ENCODE assay signal across 10 mouse cellular contexts in the genomic region with DNA sequence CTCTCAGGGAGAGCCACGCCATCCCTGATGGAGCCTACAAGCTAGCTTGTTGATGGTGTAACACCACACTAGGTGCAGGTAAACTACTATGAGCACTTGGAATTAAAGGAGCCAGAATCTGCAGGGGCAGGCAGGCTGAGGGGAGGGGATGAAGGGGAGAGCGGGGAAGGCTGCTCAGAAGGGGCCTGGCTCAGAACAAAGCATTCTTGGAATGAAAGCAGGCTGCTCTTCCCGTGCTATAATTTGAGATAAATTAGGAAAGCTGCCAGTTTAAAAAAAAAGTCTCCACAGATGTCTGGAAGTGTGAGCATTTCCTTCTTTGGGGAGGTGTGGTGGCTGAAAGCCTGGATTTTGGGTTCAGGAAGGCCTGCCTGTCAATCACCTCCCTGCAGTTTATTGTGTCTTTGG. TPM values are rescaled to one million over a fixed set of nuclear protein-coding genes. Genes with fewer than 3 reads are reported as not detected.
DNase-seq lines count a peak whose midpoint lies in the region; ATAC-seq and TF ChIP-seq lines count a peak whose summit lies in the region.
"Had no signal": no experiment of that assay in that cellular context is flagged by ENCODE, and none has a peak within 500 bp of the region (broad histone marks: within the 10 kb centered on the region; RNA-seq: fewer than 3 reads in every experiment).

No protein-coding gene starts in this region.

- peak overlapping the region; percentile 70 for H3K27ac ChIP-seq in hindbrain, embryonic 10.5 days
- no peak overlapping the region for H3K27ac ChIP-seq in hindbrain, embryonic 16.5 days (ENCODE audit: low read depth, low read length)
- no peak overlapping the region for H3K27ac ChIP-seq in midbrain, embryonic 11.5 days (ENCODE audit: low read depth, low read length)
- H3K27ac ChIP-seq in midbrain, embryonic 15.5 days = no peak overlapping the region
- 0 out of 2 replicates have a peak overlapping the region, but pooled peaks have one; percentile 36 for H3K27ac ChIP-seq in intestine, embryonic 15.5 days
- no peak overlapping the region for H3K27ac ChIP-seq in stomach, postnatal 0 days (replicated peaks)

- peak; percentile 13 for DNase-seq in hindbrain, embryonic 10.5 days (ENCODE audit: low spot score)
- peak; percentile 88 for DNase-seq in midbrain, embryonic 11.5 days (ENCODE audit: low spot score, missing footprints)
- DNase-seq in stomach, postnatal 0 days (ENCODE audit: low spot score) = no peak
- no peak for DNase-seq in adrenal gland, adult 8-10 months
- DNase-seq: cerebellum, adult 11 months; heart, postnatal 14 days had no signal

- TF ChIP-seq EP300 in stomach, postnatal 0 days (optimal IDR thresholded peaks at IDR 0.05) = no peak

- no peak for TF ChIP-seq CTCF in stomach, postnatal 0 days (IDR thresholded peaks at IDR 0.05; ENCODE audit: low read depth)

- no peaks in the 10 kb centered on the region for H3K9me3 ChIP-seq in hindbrain, embryonic 10.5 days
- H3K9me3 ChIP-seq in hindbrain, embryonic 16.5 days (ENCODE audit: control insufficient read depth, low read length) = no peaks in the 10 kb centered on the region
- H3K9me3 ChIP-seq in midbrain, embryonic 11.5 days (ENCODE audit: control insufficient read depth, low read length) = no peaks in the 10 kb centered on the region
- H3K9me3 ChIP-seq in midbrain, embryonic 15.5 days = no peaks in the 10 kb centered on the region
- no peaks in the 10 kb centered on the region for H3K9me3 ChIP-seq in intestine, embryonic 15.5 days
- H3K9me3 ChIP-seq in stomach, postnatal 0 days (ENCODE audit: control insufficient read depth, low read length) = no peaks in the 10 kb centered on the region

- peaks cover 6% of the 10 kb centered on the region; the same call in 1 of the 2 replicates for H3K27me3 ChIP-seq in hindbrain, embryonic 10.5 days (ENCODE audit: insufficient read depth, poor library complexity, severe bottlenecking)
- H3K27me3 ChIP-seq in hindbrain, embryonic 16.5 days (replicated peaks; ENCODE audit: control insufficient read depth, insufficient read depth, low read length) = no peaks in the 10 kb centered on the region
- H3K27me3 ChIP-seq in midbrain, embryonic 11.5 days (ENCODE audit: control insufficient read depth, insufficient read depth, low read length) = no peaks in the 10 kb centered on the region
- H3K27me3 ChIP-seq in midbrain, embryonic 15.5 days (replicated peaks) = no peaks in the 10 kb centered on the region
- no peaks in the 10 kb centered on the region for H3K27me3 ChIP-seq in intestine, embryonic 15.5 days (replicated peaks)
- H3K27me3 ChIP-seq in stomach, postnatal 0 days (ENCODE audit: control insufficient read depth, insufficient read depth, low read length) = no peaks in the 10 kb centered on the region

- ATAC-seq in hindbrain, embryonic 16.5 days = no peak
- no peak for ATAC-seq in midbrain, embryonic 11.5 days (ENCODE audit: low FRiP score)
- no peak for ATAC-seq in midbrain, embryonic 15.5 days (replicated peaks)
- ATAC-seq in intestine, embryonic 15.5 days = peak; percentile 68
- ATAC-seq in stomach, postnatal 0 days (ENCODE audit: low FRiP score, low TSS enrichment) = 0 out of 2 replicates have a peak, but pooled peaks have one; percentile 20
- no peak for ATAC-seq in monocyte, adult 5-6 weeks (replicated peaks; ENCODE audit: insufficient number of reproducible peaks, low FRiP score, low TSS enrichment, poor library complexity, severe bottlenecking)

- H3K4me3 ChIP-seq in hindbrain, embryonic 10.5 days = no peak overlapping the region
- no peak overlapping the region for H3K4me3 ChIP-seq in hindbrain, embryonic 16.5 days (ENCODE audit: low read length)
- no peak overlapping the region for H3K4me3 ChIP-seq in midbrain, embryonic 11.5 days (ENCODE audit: low read depth, low read length)
- H3K4me3 ChIP-seq in midbrain, embryonic 15.5 days = no peak overlapping the region
- no peak overlapping the region for H3K4me3 ChIP-seq in intestine, embryonic 15.5 days (replicated peaks)
- H3K4me3 ChIP-seq in stomach, postnatal 0 days (ENCODE audit: low read depth, low read length) = no peak overlapping the region

- no peak overlapping the region for H3K4me2 ChIP-seq in hindbrain, embryonic 16.5 days (ENCODE audit: low read length)
- H3K4me2 ChIP-seq in midbrain, embryonic 11.5 days = no peak overlapping the region
- no peak overlapping the region for H3K4me2 ChIP-seq in midbrain, embryonic 15.5 days
- H3K4me2 ChIP-seq in intestine, embryonic 15.5 days (replicated peaks) = no peak overlapping the region
- H3K4me2 ChIP-seq in stomach, postnatal 0 days (replicated peaks; ENCODE audit: low read depth) = no peak overlapping the region

- no peak overlapping the region for H3K9ac ChIP-seq in hindbrain, embryonic 16.5 days (ENCODE audit: low read depth, low read length)
- peak overlapping the region; percentile 42; the same call in 1 of the 2 replicates for H3K9ac ChIP-seq in midbrain, embryonic 11.5 days (ENCODE audit: low read length)
- H3K9ac ChIP-seq in midbrain, embryonic 15.5 days = no peak overlapping the region
- no peak overlapping the region for H3K9ac ChIP-seq in intestine, embryonic 15.5 days
- H3K9ac ChIP-seq in stomach, postnatal 0 days (ENCODE audit: low read length) = no peak overlapping the region

- H3K36me3 ChIP-seq in hindbrain, embryonic 10.5 days = no peaks in the 10 kb centered on the region
- no peaks in the 10 kb centered on the region for H3K36me3 ChIP-seq in hindbrain, embryonic 16.5 days (ENCODE audit: control insufficient read depth, insufficient read depth, low read length)
- H3K36me3 ChIP-seq in midbrain, embryonic 11.5 days (ENCODE audit: control insufficient read depth, insufficient read depth, low read length) = no peaks in the 10 kb centered on the region
- H3K36me3 ChIP-seq in midbrain, embryonic 15.5 days (replicated peaks) = no peaks in the 10 kb centered on the region
- H3K36me3 ChIP-seq in intestine, embryonic 15.5 days = no peaks in the 10 kb centered on the region
- H3K36me3 ChIP-seq in stomach, postnatal 0 days (ENCODE audit: control insufficient read depth, insufficient read depth, low read length) = no peaks in the 10 kb centered on the region

- WGBS in hindbrain, embryonic 10.5 days = 30% methylated on average over 3 of the region's 3 CpGs
- WGBS in hindbrain, embryonic 16.5 days = 33% methylated on average over 3 of the region's 3 CpGs
- 36% methylated on average over 3 of the region's 3 CpGs for WGBS in midbrain, embryonic 11.5 days
- WGBS in midbrain, embryonic 15.5 days = 27% methylated on average over 3 of the region's 3 CpGs
- WGBS in intestine, embryonic 15.5 days = 40% methylated on average over 3 of the region's 3 CpGs
- 33% methylated on average over 3 of the region's 3 CpGs for WGBS in stomach, postnatal 0 days

- peaks cover 27% of the 10 kb centered on the region for H3K4me1 ChIP-seq in hindbrain, embryonic 10.5 days (replicated peaks)
- peaks cover 5% of the 10 kb centered on the region; the same call in 1 of the 2 replicates for H3K4me1 ChIP-seq in hindbrain, embryonic 16.5 days (ENCODE audit: control insufficient read depth, insufficient read depth, low read depth, low read length)
- peaks cover 6% of the 10 kb centered on the region; the same call in 1 of the 2 replicates for H3K4me1 ChIP-seq in midbrain, embryonic 11.5 days (ENCODE audit: control insufficient read depth, insufficient read depth, low read length)
- peaks cover 3% of the 10 kb centered on the region; the same call in 1 of the 2 replicates for H3K4me1 ChIP-seq in midbrain, embryonic 15.5 days
- H3K4me1 ChIP-seq in intestine, embryonic 15.5 days (replicated peaks) = peaks cover 10% of the 10 kb centered on the region; the same call in 1 of the 2 replicates
- peaks cover 2% of the 10 kb centered on the region for H3K4me1 ChIP-seq in stomach, postnatal 0 days (replicated peaks; ENCODE audit: control insufficient read depth, insufficient read depth)

RNA-seq across cellular contexts. Expression of a gene that starts 14.8 kb away (rescaled TPM):
- polyA plus RNA-seq in hindbrain, embryonic 10.5 days (2016; fragmentation: Nextera tagmentation; extraction: Ambion mirVana) = 55.1 and 59.0 TPM in 2 replicates
- polyA plus RNA-seq in hindbrain, embryonic 16.5 days (2015; fragmentation: Nextera tagmentation; extraction: Ambion mirVana) = 54.5 and 55.5 TPM in 2 replicates
- polyA plus RNA-seq in midbrain, embryonic 11.5 days (2014; fragmentation: Nextera tagmentation; extraction: Ambion mirVana) = 77.6 and 89.9 TPM in 2 replicates
- polyA plus RNA-seq in midbrain, embryonic 15.5 days (2015; fragmentation: Nextera tagmentation; extraction: Ambion mirVana) = 68.1 and 69.6 TPM in 2 replicates
- 41.8 and 55.7 TPM in 2 replicates for polyA plus RNA-seq in intestine, embryonic 15.5 days (2015; fragmentation: Nextera tagmentation; extraction: Ambion mirVana)
- polyA plus RNA-seq in stomach, postnatal 0 days (2015; fragmentation: Nextera tagmentation; extraction: Ambion mirVana) = 34.1 and 37.6 TPM in 2 replicates
- 10 to 100 TPM; 53.2 to 94.2 (median 70.1) TPM for total RNA-seq in adrenal gland, adult 8-10 months (2022)
- 63.1 to 121 TPM (median 75.7 TPM) in 3 replicates for total RNA-seq in monocyte, adult 5-6 weeks (2017)

Comparison
In these comparisons a context has a peak if more than half of its experiments do, and no peak if none do; other contexts are left out.
1. H3K27ac ChIP-seq: peak in hindbrain, embryonic 10.5 days (single experiment) and intestine, embryonic 15.5 days (single experiment); none in hindbrain, embryonic 16.5 days (single experiment), midbrain, embryonic 11.5 days (single experiment), midbrain, embryonic 15.5 days (single experiment) and stomach, postnatal 0 days (single experiment).
2. DNase-seq: peak in hindbrain, embryonic 10.5 days (single experiment) and midbrain, embryonic 11.5 days (single experiment); none in stomach, postnatal 0 days (single experiment) and adrenal gland, adult 8-10 months (single experiment).
3. ATAC-seq: peak in intestine, embryonic 15.5 days (single experiment) and stomach, postnatal 0 days (single experiment); none in hindbrain, embryonic 16.5 days (single experiment), midbrain, embryonic 11.5 days (single experiment), midbrain, embryonic 15.5 days (single experiment) and monocyte, adult 5-6 weeks (single experiment).